Mouse (Mus musculus): ENCODE results near the gene Sumo2. TPM values are rescaled to one million over a fixed set of nuclear protein-coding genes. Genes with fewer than 3 reads are reported as not detected.
"Not testable (repeated sequence)": the region's sequence is repeated elsewhere in the genome, so short reads cannot be mapped to it uniquely, and the experiment has no call there.

The Sumo2 gene
- polyA plus RNA-seq, 1 experiment from 2014 or later: 1,406 TPM

- peaks cover 36% of the 10 kb centered on the region for H3K36me3 ChIP-seq
- ATAC-seq (ENCODE audit: insufficient number of reproducible peaks, insufficient read depth, low FRiP score, low TSS enrichment, low read depth): no peak
- peaks cover 30% of the 10 kb centered on the region for H3K4me1 ChIP-seq (replicated peaks)
- no peak overlapping the region for H3K4me3 ChIP-seq (replicated peaks)
- H3K9ac ChIP-seq (replicated peaks): no peak overlapping the region
- H3K9me3 ChIP-seq: no peaks in the 10 kb centered on the region
- H3K27me3 ChIP-seq: no peaks in the 10 kb centered on the region
- no peak overlapping the region for H3K27ac ChIP-seq
- H3K4me2 ChIP-seq: no peak overlapping the region
- WGBS: 94% methylated on average over 3 of the region's 3 CpGs
Observed at GRCm38 (mm10) chr11:115506586-115506985, 29.5 kb downstream of the Sumo2 start.

- H3K36me3 ChIP-seq: peaks cover 76% of the 10 kb centered on the region
- no peak overlapping the region for H3K27ac ChIP-seq
- ATAC-seq (ENCODE audit: insufficient number of reproducible peaks, insufficient read depth, low FRiP score, low TSS enrichment, low read depth): no peak
- H3K4me1 ChIP-seq (replicated peaks): 0 out of 2 replicates have a peak, but pooled peaks cover 4% of the 10 kb centered on the region
- H3K4me2 ChIP-seq: no peak overlapping the region
- no peaks in the 10 kb centered on the region for H3K27me3 ChIP-seq
- H3K4me3 ChIP-seq (replicated peaks): no peak overlapping the region
- 86% methylated on average over 6 of the region's 6 CpGs for WGBS
- H3K9me3 ChIP-seq: no peaks in the 10 kb centered on the region
- no peak overlapping the region for H3K9ac ChIP-seq (replicated peaks)
Observed at GRCm38 (mm10) chr11:115502636-115503035, 33.4 kb downstream of the Sumo2 start.

GRCm38 (mm10) chr11:115496559-115496958 is 39.5 kb downstream of the Sumo2 start:
- not testable (repeated sequence) for H3K9ac ChIP-seq (replicated peaks); H3K4me3 ChIP-seq (replicated peaks); ATAC-seq (ENCODE audit: insufficient number of reproducible peaks, insufficient read depth, low FRiP score, low TSS enrichment, low read depth); H3K9me3 ChIP-seq; H3K27ac ChIP-seq; H3K4me1 ChIP-seq (replicated peaks); H3K4me2 ChIP-seq; H3K27me3 ChIP-seq
- H3K36me3 ChIP-seq: peaks cover 48% of the 10 kb centered on the region
- WGBS: 95% methylated on average over 9 of the region's 9 CpGs

- Histone ChIP-seq H3K4me1 (replicated peaks) (peaks cover 9% of the 10 kb centered on the region), H3K27me3 (no peaks in the 10 kb centered on the region), H3K4me3 (replicated peaks) (peak overlapping the region; percentile 71), H3K36me3 (peaks cover 20% of the 10 kb centered on the region), H3K9me3 (no peaks in the 10 kb centered on the region), H3K9ac (replicated peaks) (peak overlapping the region; percentile 72; the same call in 1 of the 2 replicates), H3K27ac (no peak overlapping the region), H3K4me2 (peak overlapping the region; percentile 76)
- WGBS: 44% methylated on average over 6 of the region's 6 CpGs
- ATAC-seq (ENCODE audit: insufficient number of reproducible peaks, insufficient read depth, low FRiP score, low TSS enrichment, low read depth): no peak
Observed at GRCm38 (mm10) chr11:115492387-115492786, 43.7 kb downstream of the Sumo2 start.

- peak; percentile 71 for ATAC-seq (ENCODE audit: insufficient number of reproducible peaks, insufficient read depth, low FRiP score, low TSS enrichment, low read depth)
- Histone ChIP-seq H3K9me3 (no peaks in the 10 kb centered on the region), H3K27ac (peak within 1 kb of the TSS; percentile 87), H3K36me3 (peaks cover 13% of the 10 kb centered on the region; the same call in 1 of the 2 replicates), H3K4me1 (replicated peaks) (peaks cover 9% of the 10 kb centered on the region), H3K4me3 (replicated peaks) (peak within 1 kb of the TSS; percentile 71), H3K4me2 (peak within 1 kb of the TSS; percentile 76), H3K27me3 (no peaks in the 10 kb centered on the region), H3K9ac (replicated peaks) (peak within 1 kb of the TSS; percentile 72)
- WGBS: under 1% methylated on average over 43 of the region's 43 CpGs
Observed at GRCm38 (mm10) chr11:115491356-115492083, 44.6 kb downstream of the Sumo2 start, which contains the start of gene Nt5c. Gene Nt5c, minus strand, starts transcription at chr11:115491862.

- Histone ChIP-seq H3K9ac (replicated peaks) (peak overlapping the region; percentile 72), H3K27me3 (no peaks in the 10 kb centered on the region), H3K36me3 (peaks cover 13% of the 10 kb centered on the region; the same call in 1 of the 2 replicates), H3K4me1 (replicated peaks) (peaks cover 9% of the 10 kb centered on the region), H3K4me3 (replicated peaks) (peak overlapping the region; percentile 71), H3K4me2 (peak overlapping the region; percentile 76), H3K27ac (peak overlapping the region; percentile 87), H3K9me3 (no peaks in the 10 kb centered on the region)
- WGBS: 21% methylated on average over 25 of the region's 25 CpGs
- ATAC-seq (ENCODE audit: insufficient number of reproducible peaks, insufficient read depth, low FRiP score, low TSS enrichment, low read depth): peak; percentile 46; the same call in 1 of the 2 replicates
Observed at GRCm38 (mm10) chr11:115490441-115491355, 45.4 kb downstream of the Sumo2 start.

GRCm38 (mm10) chr11:115488551-115489104 is 47.4 kb downstream of the Sumo2 start:
- ATAC-seq (ENCODE audit: insufficient number of reproducible peaks, insufficient read depth, low FRiP score, low TSS enrichment, low read depth): no peak
- Histone ChIP-seq H3K9me3 (no peaks in the 10 kb centered on the region), H3K4me1 (replicated peaks) (peaks cover 9% of the 10 kb centered on the region), H3K36me3 (peaks cover 13% of the 10 kb centered on the region; the same call in 1 of the 2 replicates), H3K4me2 (no peak overlapping the region), H3K4me3 (replicated peaks) (no peak overlapping the region), H3K27ac (no peak overlapping the region), H3K27me3 (no peaks in the 10 kb centered on the region), H3K9ac (replicated peaks) (peak overlapping the region; percentile 27; the same call in 1 of the 2 replicates)
- WGBS: 85% methylated on average over 19 of the region's 19 CpGs

GRCm38 (mm10) chr11:115485155-115485554 is 50.9 kb downstream of the Sumo2 start:
- WGBS: 53% methylated on average over 12 of the region's 12 CpGs
- no peak for ATAC-seq (ENCODE audit: insufficient number of reproducible peaks, insufficient read depth, low FRiP score, low TSS enrichment, low read depth)

GRCm38 (mm10) chr11:115483726-115484125 is 52.4 kb downstream of the Sumo2 start:
- Histone ChIP-seq H3K4me2 (no peak overlapping the region), H3K4me3 (replicated peaks) (0 out of 2 replicates have a peak overlapping the region, but pooled peaks have one; percentile 1), H3K9me3 (no peaks in the 10 kb centered on the region), H3K9ac (replicated peaks) (no peak overlapping the region), H3K4me1 (replicated peaks) (no peaks in the 10 kb centered on the region), H3K27ac (no peak overlapping the region), H3K36me3 (peaks cover 8% of the 10 kb centered on the region), H3K27me3 (no peaks in the 10 kb centered on the region)
- WGBS: 17% methylated on average over 6 of the region's 6 CpGs
- ATAC-seq (ENCODE audit: insufficient number of reproducible peaks, insufficient read depth, low FRiP score, low TSS enrichment, low read depth): no peak

More at GRCm38 (mm10) chr11:115485155-115485554, 50.9 kb downstream of the Sumo2 start:
- Histone ChIP-seq H3K27ac (peak overlapping the region; percentile 12; the same call in 1 of the 2 replicates), H3K27me3 (no peaks in the 10 kb centered on the region), H3K4me1 (replicated peaks) (no peaks in the 10 kb centered on the region), H3K4me3 (replicated peaks) (no peak overlapping the region), H3K9ac (replicated peaks) (no peak overlapping the region), H3K9me3 (no peaks in the 10 kb centered on the region), H3K4me2 (no peak overlapping the region), H3K36me3 (peaks cover 14% of the 10 kb centered on the region)

- 76% methylated on average over 11 of the region's 11 CpGs for WGBS
- ATAC-seq (ENCODE audit: insufficient number of reproducible peaks, insufficient read depth, low FRiP score, low TSS enrichment, low read depth): no peak
- H3K9me3 ChIP-seq: no peaks in the 10 kb centered on the region
- H3K9ac ChIP-seq (replicated peaks): no peak overlapping the region
- H3K4me3 ChIP-seq (replicated peaks): 0 out of 2 replicates have a peak overlapping the region, but pooled peaks have one; percentile 1
- no peaks in the 10 kb centered on the region for H3K4me1 ChIP-seq (replicated peaks)
- H3K4me2 ChIP-seq: no peak overlapping the region
- no peaks in the 10 kb centered on the region for H3K27me3 ChIP-seq
- H3K36me3 ChIP-seq: peaks cover 6% of the 10 kb centered on the region
- peak overlapping the region; percentile 17; the same call in 1 of the 2 replicates for H3K27ac ChIP-seq
Observed at GRCm38 (mm10) chr11:115483278-115483677, 52.8 kb downstream of the Sumo2 start.

Data from limb, embryonic 12.5 days (tissue).